Mouse (Mus musculus): ENCODE data around the gene Dmrta2. TPM values are rescaled to one million over a fixed set of nuclear protein-coding genes. Genes with fewer than 3 reads are reported as not detected.
A peak's percentile ranks its signal among the peaks of the same experiment; 100 is the strongest.

Gene Dmrta2
- polyA plus RNA-seq, 1 experiment from 2014 or later, result 0.71 TPM

- no peak overlapping the region for H3K27ac ChIP-seq (replicated peaks; ENCODE audit: low read depth, low read length)
- H3K4me2 ChIP-seq (ENCODE audit: low read depth, low read length), result peak overlapping the region; percentile 59
- DNase-seq (ENCODE audit: low spot score) (no peak), ATAC-seq (ENCODE audit: low read depth) (no peak)
- H3K9ac ChIP-seq (ENCODE audit: low read depth, low read length), result peak overlapping the region; percentile 60
- H3K4me1 ChIP-seq (ENCODE audit: control insufficient read depth, insufficient read depth, low read length), result peaks cover 11% of the 10 kb centered on the region; the same call in 1 of the 2 replicates
- no peaks in the 10 kb centered on the region for H3K36me3 ChIP-seq (ENCODE audit: control insufficient read depth, insufficient read depth, low read length)
- WGBS, result 3% methylated on average over 6 of the region's 99 CpGs
- peaks cover 100% of the 10 kb centered on the region for H3K27me3 ChIP-seq (replicated peaks; ENCODE audit: control insufficient read depth, insufficient read depth, low read length)
- H3K4me3 ChIP-seq (ENCODE audit: low read depth, low read length), result peak overlapping the region; percentile 43
- no peaks in the 10 kb centered on the region for H3K9me3 ChIP-seq (ENCODE audit: control insufficient read depth, low read length)
Measured at GRCm38 (mm10) chr4:109981871-109982680, 4.2 kb downstream of the Dmrta2 start.

GRCm38 (mm10) chr4:109982681-109983265, 4.9 kb downstream of the Dmrta2 start:
- no peak for ATAC-seq (ENCODE audit: low read depth)
- H3K4me3 ChIP-seq (ENCODE audit: low read depth, low read length), result peak overlapping the region; percentile 43
- H3K4me1 ChIP-seq (ENCODE audit: control insufficient read depth, insufficient read depth, low read length), result 0 out of 2 replicates have a peak, but pooled peaks cover 6% of the 10 kb centered on the region
- WGBS, result 5% methylated on average over 18 of the region's 30 CpGs
- no peaks in the 10 kb centered on the region for H3K9me3 ChIP-seq (ENCODE audit: control insufficient read depth, low read length)
- no peak for DNase-seq (ENCODE audit: low spot score)
- no peaks in the 10 kb centered on the region for H3K36me3 ChIP-seq (ENCODE audit: control insufficient read depth, insufficient read depth, low read length)
- H3K9ac ChIP-seq (ENCODE audit: low read depth, low read length), result peak overlapping the region; percentile 60
- peak overlapping the region; percentile 59 for H3K4me2 ChIP-seq (ENCODE audit: low read depth, low read length)
- peaks cover 100% of the 10 kb centered on the region for H3K27me3 ChIP-seq (replicated peaks; ENCODE audit: control insufficient read depth, insufficient read depth, low read length)
- H3K27ac ChIP-seq (replicated peaks; ENCODE audit: low read depth, low read length), result no peak overlapping the region

GRCm38 (mm10) chr4:109983281-109984001, 5.6 kb downstream of the Dmrta2 start:
- peaks cover 99% of the 10 kb centered on the region for H3K27me3 ChIP-seq (replicated peaks; ENCODE audit: control insufficient read depth, insufficient read depth, low read length)
- ATAC-seq (ENCODE audit: low read depth) (peak; percentile 60; the same call in 1 of the 2 replicates), DNase-seq (ENCODE audit: low spot score) (no peak)
- H3K4me1 ChIP-seq (ENCODE audit: control insufficient read depth, insufficient read depth, low read length), result 0 out of 2 replicates have a peak, but pooled peaks cover 6% of the 10 kb centered on the region
- H3K4me2 ChIP-seq (ENCODE audit: low read depth, low read length), result peak overlapping the region; percentile 23; the same call in 1 of the 2 replicates
- peak overlapping the region; percentile 42; the same call in 1 of the 2 replicates for H3K9ac ChIP-seq (ENCODE audit: low read depth, low read length)
- peak overlapping the region; percentile 22; the same call in 1 of the 2 replicates for H3K4me3 ChIP-seq (ENCODE audit: low read depth, low read length)
- H3K27ac ChIP-seq (replicated peaks; ENCODE audit: low read depth, low read length), result 0 out of 2 replicates have a peak overlapping the region, but pooled peaks have one; percentile 21
- WGBS, result 2% methylated on average over 41 of the region's 49 CpGs
- H3K9me3 ChIP-seq (ENCODE audit: control insufficient read depth, low read length), result no peaks in the 10 kb centered on the region
- H3K36me3 ChIP-seq (ENCODE audit: control insufficient read depth, insufficient read depth, low read length), result no peaks in the 10 kb centered on the region

GRCm38 (mm10) chr4:109984011-109984411, 6.2 kb downstream of the Dmrta2 start:
- Histone ChIP-seq H3K9me3 (ENCODE audit: control insufficient read depth, low read length) (no peaks in the 10 kb centered on the region), H3K4me2 (ENCODE audit: low read depth, low read length) (peak overlapping the region; percentile 23; the same call in 1 of the 2 replicates), H3K9ac (ENCODE audit: low read depth, low read length) (0 out of 2 replicates have a peak overlapping the region, but pooled peaks have one; percentile 42), H3K4me1 (ENCODE audit: control insufficient read depth, insufficient read depth, low read length) (0 out of 2 replicates have a peak, but pooled peaks cover 6% of the 10 kb centered on the region), H3K4me3 (ENCODE audit: low read depth, low read length) (peak overlapping the region; percentile 22; the same call in 1 of the 2 replicates), H3K27ac (replicated peaks; ENCODE audit: low read depth, low read length) (0 out of 2 replicates have a peak overlapping the region, but pooled peaks have one; percentile 21), H3K36me3 (ENCODE audit: control insufficient read depth, insufficient read depth, low read length) (no peaks in the 10 kb centered on the region), H3K27me3 (replicated peaks; ENCODE audit: control insufficient read depth, insufficient read depth, low read length) (peaks cover 99% of the 10 kb centered on the region)
- DNase-seq (ENCODE audit: low spot score) (no peak), ATAC-seq (ENCODE audit: low read depth) (peak; percentile 42; the same call in 1 of the 2 replicates)
- 1% methylated on average over 21 of the region's 24 CpGs for WGBS

- WGBS, result 2% methylated on average over 38 of the region's 38 CpGs
Measured at GRCm38 (mm10) chr4:109984496-109985423, 6.9 kb downstream of the Dmrta2 start.

GRCm38 (mm10) chr4:109985424-109986172, 7.7 kb downstream of the Dmrta2 start:
- no peak for DNase-seq (ENCODE audit: low spot score)
- Histone ChIP-seq H3K9me3 (ENCODE audit: control insufficient read depth, low read length) (no peaks in the 10 kb centered on the region), H3K36me3 (ENCODE audit: control insufficient read depth, insufficient read depth, low read length) (no peaks in the 10 kb centered on the region), H3K27ac (replicated peaks; ENCODE audit: low read depth, low read length) (no peak overlapping the region), H3K4me2 (ENCODE audit: low read depth, low read length) (no peak overlapping the region), H3K4me1 (ENCODE audit: control insufficient read depth, insufficient read depth, low read length) (no peaks in the 10 kb centered on the region), H3K27me3 (replicated peaks; ENCODE audit: control insufficient read depth, insufficient read depth, low read length) (peaks cover 97% of the 10 kb centered on the region), H3K9ac (ENCODE audit: low read depth, low read length) (no peak overlapping the region), H3K4me3 (ENCODE audit: low read depth, low read length) (no peak overlapping the region)
- no peak for ATAC-seq (ENCODE audit: low read depth)
- WGBS, result 5% methylated on average over 16 of the region's 16 CpGs

More at GRCm38 (mm10) chr4:109984496-109985423, 6.9 kb downstream of the Dmrta2 start:
- no peaks in the 10 kb centered on the region for H3K36me3 ChIP-seq (ENCODE audit: control insufficient read depth, insufficient read depth, low read length)
- no peaks in the 10 kb centered on the region for H3K9me3 ChIP-seq (ENCODE audit: control insufficient read depth, low read length)
- 0 out of 2 replicates have a peak, but pooled peaks cover 3% of the 10 kb centered on the region for H3K4me1 ChIP-seq (ENCODE audit: control insufficient read depth, insufficient read depth, low read length)
- DNase-seq (ENCODE audit: low spot score), result no peak
- H3K27me3 ChIP-seq (replicated peaks; ENCODE audit: control insufficient read depth, insufficient read depth, low read length), result peaks cover 99% of the 10 kb centered on the region
- peak; percentile 15; the same call in 1 of the 2 replicates for ATAC-seq (ENCODE audit: low read depth)
- no peak overlapping the region for H3K4me3 ChIP-seq (ENCODE audit: low read depth, low read length)
- H3K27ac ChIP-seq (replicated peaks; ENCODE audit: low read depth, low read length), result no peak overlapping the region
- H3K4me2 ChIP-seq (ENCODE audit: low read depth, low read length), result peak overlapping the region; percentile 23; the same call in 1 of the 2 replicates
- no peak overlapping the region for H3K9ac ChIP-seq (ENCODE audit: low read depth, low read length)

GRCm38 (mm10) chr4:109986301-109986700, 8.4 kb downstream of the Dmrta2 start:
- Histone ChIP-seq H3K4me1 (ENCODE audit: control insufficient read depth, insufficient read depth, low read length) (no peaks in the 10 kb centered on the region), H3K27ac (replicated peaks; ENCODE audit: low read depth, low read length) (no peak overlapping the region), H3K27me3 (replicated peaks; ENCODE audit: control insufficient read depth, insufficient read depth, low read length) (peaks cover 96% of the 10 kb centered on the region), H3K9ac (ENCODE audit: low read depth, low read length) (no peak overlapping the region), H3K4me2 (ENCODE audit: low read depth, low read length) (no peak overlapping the region), H3K4me3 (ENCODE audit: low read depth, low read length) (no peak overlapping the region), H3K36me3 (ENCODE audit: control insufficient read depth, insufficient read depth, low read length) (no peaks in the 10 kb centered on the region), H3K9me3 (ENCODE audit: control insufficient read depth, low read length) (no peaks in the 10 kb centered on the region)
- ATAC-seq (ENCODE audit: low read depth), result no peak
- WGBS, result 5% methylated on average over 9 of the region's 9 CpGs
- no peak for DNase-seq (ENCODE audit: low spot score)

All from embryonic facial prominence, embryonic 14.5 days (tissue).